Mouse (Mus musculus) central nervous system, embryonic 14 days (tissue): ENCODE measurements around the gene B3gat3. TPM values are rescaled to one million over a fixed set of nuclear protein-coding genes. Genes with fewer than 3 reads are reported as not detected.

Experiments
- polyA plus RNA-seq: library from polyadenylated mRNA; depleted of rRNA; stranded (reverse); fragments of >200 nt; gene quantifications from 2 replicates; pipeline ENCODE4 v1.2.3, GENCODE M21; 2012; rRNA removed

Gene B3gat3
- polyA plus RNA-seq = 146 and 151 TPM in 2 replicates

DNA sequence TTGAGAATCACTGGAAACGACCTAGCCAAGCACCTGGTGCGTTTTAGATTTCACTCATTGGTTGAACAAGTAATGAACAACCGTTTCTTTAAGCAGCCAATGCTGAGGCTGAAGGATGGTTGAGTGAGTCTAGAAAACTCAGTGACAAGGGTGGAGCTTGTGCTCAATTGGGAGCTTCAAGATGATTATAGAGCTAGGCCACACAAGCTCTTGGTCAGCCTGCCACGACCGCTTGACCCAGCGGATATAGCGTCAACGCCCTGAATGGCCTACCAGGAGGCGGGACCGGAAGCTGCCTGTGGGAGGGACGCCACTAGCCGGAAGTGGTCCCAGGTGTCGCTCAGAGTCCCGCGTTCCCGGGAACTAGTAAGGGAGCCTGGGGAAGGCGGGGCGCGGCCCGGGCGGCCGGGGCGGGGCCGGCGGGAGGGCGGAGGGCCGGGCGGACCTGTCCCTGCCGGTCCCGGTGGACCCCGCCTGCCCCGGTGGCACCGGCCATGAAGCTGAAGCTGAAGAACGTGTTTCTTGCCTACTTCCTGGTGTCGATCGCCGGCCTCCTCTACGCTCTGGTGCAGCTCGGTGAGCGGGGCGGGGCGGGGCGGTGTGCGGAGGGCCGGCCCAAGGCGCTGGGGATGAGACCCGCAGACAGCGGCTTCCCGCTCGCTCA, at the start of gene B3gat3:
TSS of gene B3gat3 (plus strand) at position 302 of the 664 bp plus-strand sequence.

GRCm38 (mm10) chr19:8871267-8872186, 48.6 kb upstream of the B3gat3 start, which contains the start of gene Ubxn1:
Gene Ubxn1 (plus strand): TSS chr19:8871496.

GRCm38 (mm10) chr19:8880311-8881033, 39.7 kb upstream of the B3gat3 start, which contains the start of gene Uqcc3:
Gene Uqcc3 (minus strand): TSS chr19:8880923.

GRCm38 (mm10) chr19:8883616-8884015, 36.6 kb upstream of the B3gat3 start, which contains the start of the genes Lbhd1 and Gm49403:
Gene Lbhd1 (plus strand): TSS chr19:8883732.
Gene Gm49403 (plus strand): TSS chr19:8883930.

DNA sequence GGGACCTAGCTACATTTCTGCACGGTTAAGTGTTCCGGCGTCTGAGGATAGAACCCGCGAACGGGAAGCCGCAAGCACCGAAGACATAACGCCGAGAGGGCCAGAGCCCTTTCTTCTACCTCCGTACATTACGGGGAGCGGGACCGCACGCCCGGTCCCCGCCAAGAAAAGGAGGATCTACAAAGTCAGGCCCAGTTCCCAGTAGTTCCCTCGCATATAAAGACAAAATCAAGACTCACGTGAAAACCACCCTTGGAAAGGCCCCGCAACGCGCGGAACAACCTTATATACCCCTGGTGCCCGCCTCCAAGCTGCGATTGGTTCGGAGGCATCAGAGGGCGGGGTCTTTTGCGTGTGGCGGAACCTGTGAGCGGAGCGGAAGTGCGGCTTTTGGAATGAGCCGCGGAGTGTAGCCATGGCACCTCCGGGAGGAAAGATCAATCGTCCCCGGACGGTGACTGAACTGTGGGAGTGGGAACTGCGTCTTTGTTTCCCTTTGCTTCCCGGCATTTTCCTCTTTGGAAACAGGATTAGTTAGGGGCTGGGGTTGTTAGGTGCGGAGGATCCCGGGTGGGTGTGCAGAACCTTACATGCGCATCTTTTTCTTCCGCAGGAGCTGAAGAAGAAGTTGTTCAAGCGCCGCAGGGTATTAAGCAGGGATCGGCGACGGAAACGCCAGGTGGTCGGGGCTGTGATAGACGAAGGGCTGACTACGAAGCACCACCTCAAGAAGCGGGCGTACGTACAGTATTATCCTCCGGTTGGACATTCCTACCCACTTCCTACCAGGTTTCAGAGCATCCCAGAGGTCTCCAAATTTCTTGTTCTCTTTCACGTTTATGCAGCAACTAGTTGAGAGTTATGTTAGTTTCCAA, 31.4 kb upstream of the B3gat3 start, which contains the start of the genes 1810009A15Rik and Gm49416:
TSS of gene 1810009A15Rik (plus strand) at position 343 of the 875 bp plus-strand sequence.
TSS of gene Gm49416 (plus strand) at position 416 of the 875 bp plus-strand sequence.

DNA sequence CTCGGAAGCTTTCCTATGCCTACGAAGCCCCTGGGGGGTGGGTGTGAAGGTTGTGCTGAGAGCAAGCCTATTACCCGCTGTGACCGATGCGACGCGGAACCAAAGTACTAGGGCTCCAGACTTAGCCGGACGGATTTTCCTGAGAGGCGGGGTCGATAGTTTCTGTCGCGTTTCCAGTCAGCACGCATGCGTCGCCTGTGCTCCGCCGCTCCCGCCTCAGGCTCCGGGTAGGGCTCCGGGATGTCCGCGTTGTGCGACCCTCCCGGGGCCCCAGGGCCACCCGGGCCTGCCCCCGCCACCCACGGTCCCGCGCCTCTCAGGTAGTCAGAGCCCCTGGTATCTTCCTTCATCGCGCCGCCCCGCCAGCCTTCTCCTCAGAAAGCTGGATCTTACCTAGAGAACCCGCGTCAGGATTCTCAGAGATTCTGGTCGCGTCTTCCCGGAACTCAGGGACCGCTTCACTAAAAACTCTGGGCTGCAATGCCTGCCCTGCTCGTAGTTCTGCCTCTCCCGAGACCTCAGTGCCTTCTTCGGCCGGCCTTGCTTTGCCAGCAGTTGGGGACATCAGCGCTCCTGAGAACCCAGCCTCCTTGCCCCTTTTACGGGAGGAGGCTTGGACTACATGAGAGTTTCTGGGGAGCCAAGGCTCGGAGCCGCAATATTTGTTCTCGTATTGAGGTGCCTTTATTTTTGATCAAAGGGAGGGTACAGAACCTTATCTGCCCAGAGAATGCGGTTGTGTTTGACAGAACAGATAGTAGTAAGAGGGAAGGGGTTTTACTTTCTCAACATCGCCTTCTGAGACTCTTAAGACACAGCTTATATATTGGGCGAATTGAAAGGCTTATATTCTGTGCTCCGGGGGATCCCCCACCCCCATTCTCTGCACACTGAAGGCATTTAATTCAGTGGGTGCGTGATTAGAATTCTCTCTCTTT, 27.1 kb upstream of the B3gat3 start, which contains the start of gene Ints5:
TSS of gene Ints5 (plus strand) at position 177 of the 938 bp plus-strand sequence.

GRCm38 (mm10) chr19:8897865-8898495, 22.2 kb upstream of the B3gat3 start, which contains the start of gene Ganab:
Gene Ganab (plus strand): TSS chr19:8898071.

GRCm38 (mm10) chr19:8929224-8930088, 9.3 kb downstream of the B3gat3 start, which contains the start of the genes Rom1 and Eml3:
Gene Rom1 (minus strand): TSS chr19:8929356.
Gene Eml3 (plus strand): TSS chr19:8929552.

GRCm38 (mm10) chr19:8941515-8942217, 21.5 kb downstream of the B3gat3 start, which contains the start of gene Mta2:
Gene Mta2 (plus strand): TSS chr19:8941875.

GRCm38 (mm10) chr19:8953135-8954039, 33.2 kb downstream of the B3gat3 start, which contains the start of gene Tut1:
Gene Tut1 (plus strand): TSS chr19:8953847.

GRCm38 (mm10) chr19:8966590-8967372, 46.6 kb downstream of the B3gat3 start, which contains the start of gene Eef1g:
Gene Eef1g (plus strand): TSS chr19:8967041.

